Mouse (Mus musculus) thymus, postnatal 4 days (tissue): ENCODE measurements around the gene Wdr95.

Experiments used
- DNase-seq: peaks from one replicate; pipeline ENCODE4 v3.0.0; 2021

The Wdr95 gene

GRCm38 (mm10) chr5:149583507-149583906 is 55.0 kb downstream of the Wdr95 start:
- no peak for DNase-seq

DNA sequence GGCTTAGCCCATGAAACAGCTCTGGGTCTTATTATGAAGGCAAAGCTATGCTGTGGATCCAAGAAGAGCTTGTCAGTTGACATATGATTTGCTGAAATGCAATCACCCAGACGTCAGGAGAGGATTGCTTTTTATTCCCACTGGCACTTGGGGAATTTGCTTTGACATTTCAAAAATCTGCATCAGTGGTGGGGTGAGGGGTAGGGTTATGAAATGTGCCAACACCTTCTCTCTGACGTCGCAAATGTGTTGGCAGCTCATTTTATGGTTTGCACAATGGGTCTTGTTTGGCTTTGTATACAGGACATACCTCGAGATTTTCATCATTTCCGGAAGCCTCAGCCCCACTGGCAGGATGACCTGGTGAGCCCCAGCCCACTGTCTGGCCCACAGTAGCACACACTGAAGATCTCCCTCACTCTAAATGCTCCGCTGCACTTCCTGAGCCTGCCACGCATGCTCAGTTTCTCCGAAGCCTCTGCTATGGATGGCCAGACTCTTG is 55.7 kb downstream of the Wdr95 start:
- DNase-seq, result no peak

DNA sequence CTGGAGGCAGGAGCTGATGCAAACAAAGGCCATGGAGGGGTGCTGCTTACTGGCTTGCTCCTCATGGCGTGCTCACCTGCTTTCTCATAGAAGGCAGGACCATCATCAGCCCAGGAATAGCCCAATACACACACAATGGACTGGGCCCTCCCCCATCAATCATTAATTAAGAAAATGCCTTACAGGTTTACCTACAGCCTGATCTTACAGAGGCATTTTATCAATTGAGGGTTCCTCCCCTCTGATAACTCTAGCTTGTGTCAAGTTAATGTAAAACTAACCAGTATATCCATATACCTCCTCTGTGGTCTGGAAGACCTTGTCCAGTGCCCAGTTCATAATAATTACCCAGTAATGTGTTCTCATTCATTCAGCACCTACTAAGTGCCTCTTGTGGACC is 56.8 kb downstream of the Wdr95 start:
- DNase-seq, result no peak

DNA sequence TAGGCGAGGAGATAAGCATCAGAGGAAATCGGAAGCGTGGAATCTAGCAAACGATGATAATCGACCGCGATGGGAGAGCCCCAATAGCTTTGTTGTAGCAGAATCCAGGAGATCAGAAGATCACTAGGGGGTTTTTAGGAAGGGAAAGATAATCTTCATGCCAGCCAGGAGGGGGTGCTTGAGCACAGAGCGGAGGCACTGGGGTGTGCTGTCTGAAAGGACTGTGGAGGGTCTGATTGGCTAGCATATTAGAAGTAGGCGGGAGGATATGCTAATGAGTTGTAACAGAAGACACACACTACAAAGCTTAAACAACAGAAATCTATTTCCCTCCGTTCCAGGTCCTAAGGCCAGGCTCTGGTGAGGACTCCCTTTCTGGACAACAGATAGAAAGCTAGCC is 57.4 kb downstream of the Wdr95 start:
- DNase-seq, result peak; percentile 29

DNA sequence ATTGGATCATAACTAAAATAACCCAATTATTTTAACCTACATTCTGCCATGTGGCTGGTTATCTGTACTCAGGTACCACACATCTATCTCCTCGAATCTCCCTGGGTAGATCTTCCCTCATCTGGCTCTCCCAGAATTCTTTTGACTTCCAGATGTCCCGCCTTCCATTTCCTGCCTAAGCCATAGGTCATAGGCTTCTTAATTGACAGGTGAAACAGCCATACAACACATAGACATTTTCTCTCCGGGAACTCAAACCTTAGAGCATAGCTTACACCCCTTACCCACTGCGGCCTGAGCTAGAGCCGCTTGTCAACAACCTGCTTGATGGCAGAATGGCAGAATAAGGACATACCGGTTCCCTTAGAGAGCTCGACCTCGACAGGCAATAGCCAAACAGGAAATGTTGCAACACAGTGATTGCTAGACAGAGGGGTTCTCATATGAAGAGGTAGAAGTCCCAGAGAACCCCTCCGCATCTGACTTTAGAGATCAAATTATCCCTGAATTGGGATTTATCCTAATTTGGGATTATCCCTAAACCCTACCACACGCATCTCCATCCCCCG is 58.9 kb downstream of the Wdr95 start:
- no peak for DNase-seq

DNA sequence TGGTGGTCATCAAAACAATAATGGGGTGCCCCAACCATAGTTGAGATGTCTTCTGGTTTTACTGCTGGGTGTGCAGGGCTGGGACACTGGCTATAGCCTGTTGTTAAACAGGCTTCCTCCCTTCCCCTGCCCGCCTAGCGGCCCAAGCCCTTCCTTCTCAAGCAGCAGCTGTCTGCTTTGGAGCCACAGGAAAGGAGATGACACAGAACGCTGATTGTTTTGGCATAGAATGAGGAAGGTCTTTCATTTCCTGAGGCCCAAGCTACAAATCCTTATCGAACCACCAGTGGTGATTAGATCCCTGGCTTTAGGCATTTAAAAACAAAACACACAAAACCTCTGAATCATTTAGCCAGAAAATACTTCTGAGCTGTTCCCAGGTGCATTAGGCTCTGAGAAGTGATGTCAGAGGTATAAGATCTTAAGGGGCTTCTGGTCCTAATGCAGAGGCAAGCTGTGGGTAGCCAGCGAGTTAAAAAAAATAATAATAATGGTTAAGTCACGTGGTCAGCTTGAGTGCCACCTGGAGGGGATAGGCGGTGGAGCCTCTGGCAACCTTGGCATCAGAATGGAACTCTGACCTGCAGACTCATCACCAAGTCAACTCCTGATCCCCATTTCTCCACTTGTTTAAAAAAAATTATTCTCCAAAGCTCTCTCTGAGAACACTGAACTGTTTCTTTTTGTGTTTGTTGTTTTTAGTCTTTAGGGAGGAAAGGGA is 60.5 kb downstream of the Wdr95 start:
- no peak for DNase-seq

GRCm38 (mm10) chr5:149589932-149590331 is 61.5 kb downstream of the Wdr95 start:
- no peak for DNase-seq

- no peak for DNase-seq
Observed at GRCm38 (mm10) chr5:149594215-149594614, 65.7 kb downstream of the Wdr95 start.

GRCm38 (mm10) chr5:149597351-149597750 is 68.9 kb downstream of the Wdr95 start:
- no peak for DNase-seq

DNA sequence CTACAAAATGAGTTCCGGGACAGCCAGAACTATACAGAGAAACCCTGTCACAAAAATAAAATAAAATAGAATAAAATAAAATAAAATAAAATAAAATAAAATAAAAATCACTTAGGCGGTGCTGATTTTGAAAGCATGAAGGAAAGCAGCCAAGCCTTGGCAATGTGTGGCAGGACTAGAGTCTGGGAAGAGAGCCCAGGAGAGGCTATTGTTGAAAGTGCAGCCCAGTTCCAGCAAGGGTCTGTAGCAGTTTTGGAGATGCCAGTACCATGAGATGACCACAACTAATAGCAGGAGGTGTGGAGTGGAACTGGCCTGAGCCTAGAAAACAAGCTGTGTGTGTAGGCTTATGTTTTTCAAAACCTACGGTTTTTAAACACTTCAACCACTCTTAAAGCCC is 73.5 kb downstream of the Wdr95 start:
- no peak for DNase-seq

- no peak for DNase-seq
Observed at GRCm38 (mm10) chr5:149603241-149603640, 74.8 kb downstream of the Wdr95 start.

GRCm38 (mm10) chr5:149607083-149607720 is 78.7 kb downstream of the Wdr95 start:
- no peak for DNase-seq

DNA sequence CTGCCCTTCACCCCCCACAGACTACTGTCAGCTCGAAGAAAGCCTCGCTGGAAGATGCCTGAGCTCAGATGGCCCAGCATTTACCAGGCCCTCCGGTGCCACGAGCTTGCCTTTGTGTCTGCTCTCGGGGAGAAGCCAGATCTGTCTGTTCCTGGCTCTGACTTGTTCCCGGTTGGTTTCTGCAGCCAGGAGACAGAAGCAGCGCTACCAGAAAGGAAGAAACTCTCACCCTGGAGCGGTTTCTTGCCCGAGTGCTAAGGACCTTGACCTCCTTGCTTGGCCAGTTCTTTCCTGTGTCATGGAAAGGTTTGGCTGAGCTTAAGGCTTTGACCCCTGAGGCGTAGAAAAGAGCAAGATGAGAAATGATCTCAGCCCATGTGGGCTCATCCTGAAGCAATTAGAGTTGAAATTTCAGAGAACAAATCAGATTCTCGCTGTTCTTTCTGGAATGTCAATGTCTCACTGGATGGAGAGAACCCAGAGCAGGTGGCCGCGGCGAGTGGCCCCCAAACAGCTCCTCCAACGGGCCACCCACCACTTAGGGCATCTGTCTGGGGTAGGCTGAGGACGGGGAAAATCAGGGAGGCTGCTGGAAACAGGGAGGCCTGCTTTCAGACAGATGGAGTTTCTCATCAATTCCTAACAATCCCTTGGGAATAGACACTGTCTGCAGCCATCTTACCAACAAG is 83.1 kb downstream of the Wdr95 start:
- DNase-seq, result no peak

DNA sequence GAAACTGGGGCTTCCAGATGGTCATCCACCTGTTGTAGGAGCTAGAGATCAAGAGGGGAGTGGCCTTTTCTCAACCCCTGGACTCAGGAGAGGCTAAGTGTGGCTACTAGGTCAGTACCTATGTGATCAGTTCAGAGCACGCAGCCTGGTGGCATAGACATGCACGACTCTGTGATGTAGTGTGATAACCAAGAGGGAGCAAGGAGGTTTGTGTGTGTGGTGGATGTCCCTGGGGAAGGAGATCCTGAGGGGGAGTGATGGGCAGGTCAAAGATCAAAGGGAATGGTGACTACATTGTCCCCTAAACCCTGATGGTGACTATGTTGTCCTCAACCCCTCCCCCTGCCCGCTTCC is 83.7 kb downstream of the Wdr95 start:
- no peak for DNase-seq

- DNase-seq, result no peak
Observed at GRCm38 (mm10) chr5:149612740-149613139, 84.3 kb downstream of the Wdr95 start.

DNA sequence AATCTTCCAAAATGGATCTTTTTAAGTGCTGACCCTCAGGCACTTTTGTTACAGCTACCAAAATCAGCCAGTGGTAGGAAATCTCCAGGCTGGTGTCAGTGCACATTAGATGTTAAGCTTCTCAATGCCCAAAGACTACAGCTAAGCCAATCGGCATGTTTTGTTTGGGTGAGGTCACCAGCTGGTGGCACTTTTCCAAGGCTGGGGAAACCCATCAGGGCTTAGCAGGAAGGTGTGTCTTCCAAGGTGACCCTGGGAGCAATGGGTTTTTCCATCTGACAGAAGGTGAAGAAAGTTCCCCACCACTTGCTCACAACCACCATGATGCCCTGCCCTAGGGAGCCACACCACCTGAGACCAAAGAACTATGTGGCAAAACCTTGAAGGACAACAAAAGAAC is 87.7 kb downstream of the Wdr95 start:
- no peak for DNase-seq

DNA sequence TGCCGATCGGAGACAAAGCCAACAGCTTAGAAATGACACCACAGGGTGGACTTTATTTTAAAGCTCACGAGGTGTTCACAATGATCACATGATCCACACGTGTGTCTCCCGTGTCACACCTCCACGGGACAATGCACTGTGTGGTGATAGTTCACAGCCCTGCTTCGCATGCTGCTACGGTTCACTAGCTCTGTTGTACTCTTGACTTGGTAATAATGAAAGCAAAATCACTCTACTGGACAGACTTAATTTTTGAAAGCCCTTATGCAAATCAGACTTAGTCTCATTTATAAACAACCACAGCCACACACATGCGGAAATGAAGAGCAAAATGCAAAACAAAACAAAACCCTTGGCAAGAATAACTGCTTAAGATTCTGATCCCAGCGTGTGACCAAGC is 88.3 kb downstream of the Wdr95 start:
- no peak for DNase-seq

DNA sequence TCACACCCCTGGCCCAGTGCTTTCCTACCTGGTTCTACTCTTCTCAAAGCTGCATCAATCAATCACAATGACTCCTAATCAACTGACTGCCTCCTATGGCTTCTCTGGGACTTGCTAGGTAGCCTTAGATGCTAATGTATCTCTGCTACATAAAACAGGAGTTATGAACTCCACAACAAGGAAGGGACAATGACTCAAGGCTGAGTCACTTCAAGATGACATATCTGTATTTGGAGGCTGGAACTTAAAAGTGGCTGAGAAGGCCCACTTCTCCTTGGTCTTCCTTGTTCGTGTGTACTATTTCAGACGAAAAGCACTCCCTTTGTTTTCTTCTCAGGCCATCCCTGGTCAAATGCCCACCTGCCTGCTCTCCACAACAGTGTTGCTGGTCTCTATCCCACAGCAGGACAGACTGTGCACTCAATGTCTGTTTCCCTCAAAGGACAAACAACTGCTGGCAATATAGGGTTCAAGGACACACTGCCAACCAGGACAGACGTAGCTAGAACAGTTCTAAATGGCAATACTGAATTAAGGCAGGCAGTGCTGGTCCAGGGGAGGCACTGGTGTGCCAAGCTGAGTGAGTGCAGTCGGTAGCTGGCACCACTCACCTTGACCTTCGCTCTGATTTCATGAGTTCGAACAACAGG is 89.4 kb downstream of the Wdr95 start:
- DNase-seq, result no peak

GRCm38 (mm10) chr5:149622152-149622551 is 93.7 kb downstream of the Wdr95 start:
- no peak for DNase-seq

DNA sequence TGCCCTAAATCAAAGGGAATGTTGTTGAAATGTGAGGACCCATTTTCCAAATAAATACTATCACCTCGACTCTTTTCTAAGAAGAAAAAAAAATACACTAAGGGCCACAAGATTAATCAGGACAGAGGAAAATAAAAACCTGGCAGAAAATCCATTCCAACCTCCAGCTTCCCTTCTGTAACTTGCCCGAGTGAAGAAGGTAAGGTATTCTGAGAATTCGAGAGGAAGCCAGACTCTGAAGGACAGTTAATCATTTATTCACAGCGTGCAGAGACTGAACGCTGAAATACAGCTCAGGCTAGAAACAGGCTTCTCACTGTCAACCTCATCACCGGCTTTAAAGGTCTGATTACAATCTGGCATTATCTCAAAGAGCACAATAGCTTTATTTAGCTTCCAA is 94.2 kb downstream of the Wdr95 start:
- DNase-seq, result no peak

GRCm38 (mm10) chr5:149623815-149624675 is 95.6 kb downstream of the Wdr95 start:
- no peak for DNase-seq

- DNase-seq, result no peak
Observed at GRCm38 (mm10) chr5:149625547-149625946, 97.1 kb downstream of the Wdr95 start.
